Mouse (Mus musculus) brown adipose tissue, adult 24 weeks (tissue): ENCODE results near the gene A930004D18Rik. TPM values are rescaled to one million over a fixed set of nuclear protein-coding genes. Genes with fewer than 3 reads are reported as not detected.

Source experiments
- H3K27ac ChIP-seq: fragments of 200-500 bp; replicated peaks from 2 replicates; pipeline ENCODE4 v1.5.1; 2012; ENCODE audit warnings: low read depth, mild to moderate bottlenecking, low read length
- H3K4me1 ChIP-seq: fragments of 200-500 bp; 2 replicates; pipeline ENCODE4 v1.6.1; 2012; ENCODE audit warnings: low read length, mixed read lengths; ENCODE audit not compliant: control insufficient read depth, insufficient read depth, insufficient read length
- H3K4me3 ChIP-seq: fragments of 200-500 bp; 2 replicates; pipeline ENCODE4 v1.5.1; 2012; ENCODE audit warnings: low read depth, mild to moderate bottlenecking, low read length, moderate library complexity; ENCODE audit not compliant: insufficient read depth
- polyA plus RNA-seq: library from polyadenylated mRNA; stranded (reverse); fragments of >200 nt; gene quantifications from 2 replicates; pipeline ENCODE4 v1.2.4, GENCODE M21; 2012; ENCODE audit not compliant: missing spikeins, insufficient read depth, insufficient read length

The A930004D18Rik gene
- polyA plus RNA-seq, 1 experiment: 0.87 TPM

DNA sequence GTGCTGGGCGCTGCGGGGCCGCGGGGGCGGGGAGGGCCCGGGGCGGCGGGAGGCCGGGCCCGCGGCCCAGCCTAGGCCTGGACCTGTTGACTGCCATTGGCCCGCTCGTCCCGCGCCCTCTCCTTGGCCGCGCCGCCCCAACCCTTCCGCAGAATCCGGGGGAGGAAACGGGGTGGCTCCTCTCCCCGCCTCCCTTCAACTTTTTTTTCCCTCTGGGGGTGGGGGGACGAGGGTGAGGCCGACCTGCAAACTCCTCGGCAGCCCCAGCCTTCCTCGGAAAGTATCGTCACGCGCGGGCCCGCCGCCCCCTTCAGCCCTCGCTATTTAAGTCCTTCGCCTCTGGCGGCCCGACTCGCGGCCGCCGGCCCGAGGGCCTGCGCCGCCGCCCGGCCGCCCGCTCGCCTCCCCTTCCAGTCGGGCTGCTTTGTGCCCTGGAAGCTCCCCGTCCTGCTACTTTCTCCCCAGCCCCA is 19.3 kb upstream of the A930004D18Rik start:
- peak overlapping the region; percentile 97 for H3K27ac ChIP-seq
- no peaks in the 10 kb centered on the region for H3K4me1 ChIP-seq
- H3K4me3 ChIP-seq: peak overlapping the region; percentile 80

DNA sequence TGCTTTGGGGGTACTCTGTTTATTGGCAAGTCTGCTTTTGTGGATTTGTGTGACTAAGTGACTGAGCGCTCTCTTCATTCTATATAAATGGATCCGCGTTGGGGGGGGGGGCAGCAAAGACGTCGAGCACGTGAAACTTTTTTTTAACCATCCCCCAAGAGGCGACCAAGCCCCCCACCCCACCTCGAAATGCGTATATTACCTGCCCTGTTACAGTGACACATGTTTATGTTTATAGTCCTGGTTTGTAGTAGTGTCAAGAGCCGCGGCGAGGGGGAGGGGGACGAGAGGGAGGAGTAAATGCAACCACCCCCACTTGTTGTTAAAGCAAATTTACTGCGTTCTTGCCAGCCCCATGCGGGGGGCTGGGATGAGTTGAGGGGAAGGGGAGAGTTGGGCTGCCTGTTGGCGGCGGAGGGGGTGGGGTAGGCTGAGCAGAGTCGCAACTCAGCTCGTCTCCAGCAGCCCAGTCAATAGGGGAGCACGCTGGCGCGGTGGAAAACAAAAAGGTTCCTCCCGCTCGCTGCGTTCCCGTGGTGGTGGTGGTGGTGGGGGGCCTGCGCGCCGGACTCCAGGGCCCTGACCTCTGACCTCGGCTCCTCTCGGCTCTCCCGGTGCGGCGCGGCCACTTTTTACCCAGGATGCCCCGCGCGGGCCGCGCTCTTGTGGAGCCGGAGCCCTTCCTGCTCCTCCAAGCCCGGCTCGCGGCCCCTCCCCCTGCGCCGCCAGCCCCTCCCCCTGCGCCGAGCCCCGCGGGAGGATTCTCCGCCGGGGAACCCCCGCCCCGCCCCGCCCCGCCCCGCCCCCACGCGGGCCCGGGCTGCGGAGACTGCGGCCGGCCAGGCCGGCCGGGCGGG is 18.6 kb upstream of the A930004D18Rik start:
- peak overlapping the region; percentile 99 for H3K4me3 ChIP-seq
- H3K27ac ChIP-seq: peak overlapping the region; percentile 97
- H3K4me1 ChIP-seq: no peaks in the 10 kb centered on the region

DNA sequence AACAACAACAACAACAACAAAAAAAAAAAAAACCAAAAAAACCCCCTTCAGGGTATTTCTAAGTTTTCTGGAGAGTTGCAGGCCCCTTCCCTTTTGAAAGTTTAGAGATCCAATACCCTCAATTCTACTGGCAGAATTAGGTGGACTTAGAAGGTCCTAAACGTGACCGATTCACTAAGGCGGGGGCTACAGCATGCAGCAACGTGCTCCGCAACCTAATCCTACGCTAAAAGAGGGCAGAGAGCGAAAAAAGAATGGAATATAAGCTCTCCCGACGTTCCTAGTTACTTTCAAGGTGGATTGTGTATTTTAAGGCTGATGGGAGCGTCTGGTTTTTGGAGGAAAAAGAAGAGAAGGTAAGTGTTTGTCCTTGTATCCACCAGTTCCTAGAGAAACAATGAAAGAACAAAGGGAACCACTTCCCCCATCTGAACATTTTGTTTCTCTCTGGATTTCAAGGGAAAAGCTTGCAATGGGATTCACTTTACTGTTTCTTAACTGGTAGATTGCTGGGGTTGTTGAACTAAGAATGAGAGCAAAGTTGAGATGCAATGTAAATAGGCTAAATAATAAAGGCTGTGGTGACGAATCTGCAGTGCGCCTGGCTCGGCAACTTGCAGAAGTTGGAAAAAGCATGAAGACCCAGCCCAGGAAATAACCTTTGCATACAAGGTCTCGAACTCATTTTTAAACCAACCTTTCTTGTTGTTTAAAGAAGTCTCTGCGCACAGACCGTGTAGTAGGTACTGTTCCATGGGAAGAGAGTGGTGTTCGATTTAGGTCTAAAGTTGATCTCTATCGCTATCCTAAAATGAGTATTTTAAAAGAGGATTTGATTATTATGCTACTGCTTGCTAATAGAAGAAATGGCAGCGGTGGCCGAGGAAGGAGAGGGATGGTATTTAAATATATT is 17.7 kb upstream of the A930004D18Rik start, which contains the start of gene Mllt10:
Gene Mllt10 (plus strand): TSS at position 222 of the 913 bp plus-strand sequence.
- Histone ChIP-seq H3K4me3 (peak within 1 kb of the TSS; percentile 99), H3K27ac (peak within 1 kb of the TSS; percentile 97), H3K4me1 (no peaks in the 10 kb centered on the region)

DNA sequence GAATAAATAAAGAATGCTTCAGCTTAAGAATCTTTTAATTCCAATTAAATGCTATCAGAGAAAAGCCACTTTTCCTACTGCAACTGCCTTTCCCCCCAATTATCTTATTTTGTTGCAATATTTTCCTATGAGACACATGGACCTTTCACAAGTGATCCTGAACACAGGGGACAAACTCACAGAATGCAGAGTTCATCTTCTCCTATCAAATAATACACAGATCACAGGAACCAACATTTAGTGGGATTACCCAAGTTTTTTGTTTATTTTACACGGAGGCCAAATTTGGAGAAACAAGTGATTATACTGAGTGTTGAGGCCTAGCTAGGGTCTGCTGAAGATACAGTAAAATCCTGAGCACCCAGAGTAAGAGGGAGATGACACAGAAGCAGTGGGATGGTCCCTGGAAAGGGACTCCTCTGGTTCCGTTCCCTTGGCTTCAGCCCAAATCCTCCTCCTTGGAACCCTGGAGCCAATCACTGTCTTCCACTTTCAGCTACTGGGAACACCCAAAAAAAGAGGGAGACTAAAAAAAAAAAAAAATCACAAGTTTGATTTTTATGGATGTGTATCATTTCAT is 16.5 kb upstream of the A930004D18Rik start:
- H3K4me1 ChIP-seq: peaks cover 3% of the 10 kb centered on the region; the same call in 1 of the 2 replicates
- H3K4me3 ChIP-seq: no peak overlapping the region
- H3K27ac ChIP-seq: no peak overlapping the region

DNA sequence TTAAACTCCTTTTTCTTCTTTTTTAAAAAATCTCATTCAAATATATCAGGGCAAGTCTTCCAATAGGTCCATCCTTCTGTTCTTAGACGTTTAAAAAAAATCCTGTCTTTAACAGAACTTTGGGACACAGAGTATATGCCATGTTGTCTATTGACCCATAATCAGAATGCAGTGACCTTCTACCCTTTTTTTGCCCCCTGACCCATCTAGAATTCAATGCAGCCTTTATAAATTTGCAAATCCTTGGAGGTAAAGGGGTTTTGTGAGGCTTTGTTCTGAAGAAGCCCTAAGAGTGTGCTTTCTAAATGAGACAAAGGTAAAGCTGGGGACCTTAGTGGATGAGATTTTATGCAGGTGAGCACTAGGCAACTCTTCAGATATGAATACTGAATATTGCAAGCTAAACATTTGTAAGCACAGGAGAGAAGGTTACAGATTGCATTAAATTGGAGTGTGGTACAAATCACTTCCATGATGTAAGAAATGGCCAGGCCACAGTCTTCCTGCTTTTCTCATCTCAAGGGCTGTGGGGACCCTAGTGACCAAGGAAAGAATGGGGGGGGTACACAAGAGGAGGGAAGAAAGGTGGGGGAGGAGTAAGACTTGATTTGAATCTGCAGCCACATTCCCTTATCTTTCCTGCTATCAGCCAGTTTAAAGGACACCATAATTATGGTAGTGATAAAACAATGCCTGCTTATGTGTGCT is 15.9 kb upstream of the A930004D18Rik start:
- H3K4me1 ChIP-seq: peaks cover 3% of the 10 kb centered on the region; the same call in 1 of the 2 replicates
- H3K27ac ChIP-seq: no peak overlapping the region
- no peak overlapping the region for H3K4me3 ChIP-seq

DNA sequence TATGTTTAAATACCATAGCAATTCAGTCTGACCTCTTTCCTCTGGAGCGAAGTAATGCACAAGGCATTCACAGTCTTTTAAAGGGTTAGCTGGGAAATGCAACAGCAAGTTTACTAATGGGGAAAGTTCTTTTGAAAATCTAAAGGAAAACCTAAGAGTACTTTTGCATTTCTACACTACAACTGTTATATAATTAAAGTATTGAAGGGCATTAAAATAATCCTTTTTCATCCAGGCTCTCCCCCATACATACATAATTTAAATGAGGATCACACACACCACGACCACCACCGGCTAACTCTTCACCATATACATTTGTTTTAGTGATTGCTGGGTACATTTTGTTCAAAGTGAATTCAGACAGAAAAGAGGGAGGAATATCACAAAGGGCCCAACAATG is 15.0 kb upstream of the A930004D18Rik start:
- H3K4me3 ChIP-seq: no peak overlapping the region
- no peak overlapping the region for H3K27ac ChIP-seq
- peaks cover 3% of the 10 kb centered on the region; the same call in 1 of the 2 replicates for H3K4me1 ChIP-seq

DNA sequence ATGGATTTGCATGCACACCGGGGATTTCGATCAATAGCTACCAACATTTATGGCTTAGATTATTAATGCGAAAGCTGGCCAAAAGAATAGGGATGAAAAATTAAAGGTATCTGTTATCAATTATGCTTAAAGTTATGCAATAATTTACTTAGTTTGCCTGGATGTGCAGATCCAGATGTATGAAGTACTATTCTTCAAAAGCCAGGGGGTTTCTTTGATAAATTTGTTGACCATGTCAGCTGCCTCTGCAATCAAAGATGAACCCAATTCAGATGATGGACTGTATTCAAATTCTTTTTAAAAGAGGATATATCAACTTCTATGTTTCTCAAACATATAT is 14.3 kb upstream of the A930004D18Rik start:
- no peak overlapping the region for H3K4me3 ChIP-seq
- no peak overlapping the region for H3K27ac ChIP-seq
- peaks cover 3% of the 10 kb centered on the region; the same call in 1 of the 2 replicates for H3K4me1 ChIP-seq

DNA sequence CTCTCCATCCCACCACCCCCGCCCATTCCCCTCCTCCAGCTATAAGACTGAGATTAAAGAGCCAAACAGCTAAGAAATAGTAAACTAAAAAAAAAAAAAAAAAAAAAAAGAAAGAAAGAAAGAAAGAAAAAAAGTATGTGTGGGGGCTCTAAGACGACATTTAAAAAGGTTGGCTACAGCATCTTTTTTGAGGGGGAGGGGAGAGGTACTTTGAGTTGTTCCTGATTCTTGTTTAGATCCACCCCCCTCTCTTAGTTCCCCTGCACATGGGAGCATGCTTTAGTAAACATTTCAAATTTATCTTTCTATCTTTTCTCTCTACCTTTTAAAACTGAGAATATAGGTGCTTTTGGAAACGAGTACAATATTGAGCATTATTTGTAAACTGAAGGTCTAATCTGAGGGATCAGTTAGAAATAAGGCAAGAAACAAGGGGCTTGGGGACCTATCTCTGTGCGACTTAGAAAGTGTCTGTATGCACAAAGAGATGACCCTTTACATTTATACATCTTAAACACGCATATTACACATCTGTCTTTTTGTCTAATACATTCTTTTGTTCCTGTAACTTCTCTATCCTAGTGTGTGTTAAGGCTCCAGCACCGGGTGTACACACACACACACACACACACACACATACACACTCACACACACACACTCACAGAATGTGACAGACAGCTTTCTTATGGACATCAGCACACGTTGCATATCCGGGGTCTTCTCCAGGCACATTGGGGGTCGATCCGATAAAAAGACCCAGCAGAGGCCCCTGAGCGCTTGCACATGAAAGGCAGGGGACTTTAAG is 13.7 kb upstream of the A930004D18Rik start:
- peaks cover 3% of the 10 kb centered on the region; the same call in 1 of the 2 replicates for H3K4me1 ChIP-seq

DNA sequence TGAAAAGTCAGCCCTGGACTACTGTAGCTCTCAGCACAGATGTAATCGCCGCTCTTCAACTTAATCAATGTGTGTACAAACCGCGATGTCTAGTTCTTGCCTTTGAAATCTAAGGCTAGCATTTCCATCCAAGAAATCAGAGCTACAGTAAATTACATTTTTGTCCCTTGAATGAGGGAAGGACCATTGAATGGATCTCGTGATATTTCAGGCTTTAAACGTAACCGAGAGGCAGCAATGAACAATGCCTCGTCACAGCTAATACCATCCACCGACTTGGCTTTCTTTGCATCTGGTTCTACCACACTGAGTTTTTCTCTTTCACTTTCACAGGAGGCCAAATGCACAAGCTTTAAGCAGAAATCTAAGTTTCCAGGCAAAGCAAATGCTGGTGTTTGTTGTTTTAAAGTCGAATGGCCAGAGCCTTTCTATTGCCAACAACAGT is 13.0 kb upstream of the A930004D18Rik start:
- Histone ChIP-seq H3K4me3 (peak overlapping the region; percentile 47), H3K4me1 (peaks cover 9% of the 10 kb centered on the region; the same call in 1 of the 2 replicates), H3K27ac (peak overlapping the region; percentile 34; the same call in 1 of the 2 replicates)

More for the DNA sequence above, 13.7 kb upstream of the A930004D18Rik start:
- Histone ChIP-seq H3K4me3 (no peak overlapping the region), H3K27ac (no peak overlapping the region)

DNA sequence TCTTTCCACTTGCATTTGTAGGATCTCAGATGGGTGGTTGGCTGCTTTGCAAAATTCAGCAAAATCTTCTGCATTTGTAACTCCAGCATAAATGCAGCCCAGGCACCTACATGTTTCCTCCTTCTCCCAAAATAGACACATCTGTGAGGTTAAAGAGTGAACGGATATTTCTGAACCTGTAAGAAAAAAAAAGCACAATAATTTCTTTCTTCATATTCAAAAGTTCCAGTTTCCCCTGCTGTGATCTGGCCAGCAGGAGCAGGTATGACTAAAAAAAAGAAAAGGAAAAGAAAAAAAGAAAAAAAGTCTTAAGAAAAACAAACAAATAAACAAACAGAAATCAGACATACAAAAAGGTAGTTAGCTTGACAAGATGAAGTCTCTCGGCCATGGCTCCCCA is 12.5 kb upstream of the A930004D18Rik start:
- H3K27ac ChIP-seq: no peak overlapping the region
- H3K4me3 ChIP-seq: peak overlapping the region; percentile 40; the same call in 1 of the 2 replicates
- peaks cover 9% of the 10 kb centered on the region; the same call in 1 of the 2 replicates for H3K4me1 ChIP-seq

DNA sequence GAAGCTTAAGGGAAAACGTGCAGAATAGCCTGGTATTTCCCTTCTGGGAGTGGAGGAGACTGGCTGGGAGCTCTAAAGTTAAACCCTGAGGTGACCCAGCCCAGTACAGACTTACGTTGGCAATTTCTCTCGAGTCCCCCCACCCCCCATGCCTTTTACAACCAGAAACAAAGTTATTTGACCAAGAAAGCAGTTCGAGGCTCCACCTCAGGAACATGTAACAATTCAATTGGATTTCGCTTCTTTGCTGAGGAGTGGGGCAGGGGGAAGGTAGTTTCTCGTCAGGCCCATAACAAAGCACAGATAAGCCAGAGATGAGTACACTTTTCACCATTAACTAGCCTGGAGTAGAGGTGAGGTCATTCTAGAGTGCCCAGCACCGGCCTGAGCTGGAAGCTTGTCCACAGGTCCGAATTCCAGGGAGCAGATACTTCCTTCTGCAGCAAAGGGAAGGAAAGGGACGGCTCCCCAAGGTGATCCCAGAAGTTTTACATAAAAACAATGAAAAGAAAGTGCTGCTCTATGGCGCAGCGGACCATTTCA is 11.8 kb upstream of the A930004D18Rik start:
- peak overlapping the region; percentile 41 for H3K27ac ChIP-seq
- H3K4me1 ChIP-seq: peaks cover 9% of the 10 kb centered on the region; the same call in 1 of the 2 replicates
- H3K4me3 ChIP-seq: peak overlapping the region; percentile 40

DNA sequence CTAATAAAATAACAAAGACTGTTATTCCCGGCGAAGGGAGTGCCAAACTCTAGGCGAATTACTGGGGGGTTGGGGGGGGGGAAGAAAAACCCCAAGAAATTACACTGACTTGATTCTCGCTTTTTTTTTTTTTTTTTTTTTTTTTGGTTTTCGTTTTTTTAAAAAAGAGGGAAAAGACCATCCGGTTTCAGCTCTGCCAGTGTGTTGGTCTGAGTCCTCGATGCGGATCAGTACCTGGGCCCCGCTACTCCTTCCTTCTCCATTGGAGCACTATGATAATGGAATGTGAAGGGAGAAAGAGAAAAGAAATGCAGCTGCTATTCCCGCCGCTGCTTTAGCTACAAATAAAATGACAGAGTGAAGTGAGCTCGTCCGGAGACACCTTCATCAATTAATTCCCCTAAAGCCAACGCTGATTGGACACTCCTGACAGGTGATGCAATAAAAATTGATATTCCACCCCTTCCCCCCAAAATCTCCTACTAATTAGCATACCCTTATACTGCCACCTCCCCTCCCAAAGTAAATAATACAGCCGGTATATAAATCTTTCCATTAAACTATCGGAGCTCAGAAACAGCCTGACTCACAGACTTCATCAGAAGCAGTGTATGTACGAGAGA is 11.0 kb upstream of the A930004D18Rik start, which contains the start of gene Skida1:
Gene Skida1 (minus strand): TSS at position 599 of the 623 bp plus-strand sequence.
- H3K27ac ChIP-seq: peak within 1 kb of the TSS; percentile 57
- H3K4me1 ChIP-seq: peaks cover 9% of the 10 kb centered on the region; the same call in 1 of the 2 replicates
- H3K4me3 ChIP-seq: peak within 1 kb of the TSS; percentile 97
